Mouse (Mus musculus): ENCODE data around the gene Pou3f1.

Pou3f1 gene

GRCm38 (mm10) chr4:124656518-124656853, at the start of gene Pou3f1:
Gene Pou3f1, plus strand, starts transcription at chr4:124656807.
- DNase-seq (ENCODE audit: low read depth, low spot score) = no peak

GRCm38 (mm10) chr4:124607166-124607565, 49.4 kb upstream of the Pou3f1 start:
- no peak for DNase-seq (ENCODE audit: low read depth, low spot score)

- DNase-seq (ENCODE audit: low read depth, low spot score) = no peak
Observed at GRCm38 (mm10) chr4:124610066-124610465, 46.5 kb upstream of the Pou3f1 start.

GRCm38 (mm10) chr4:124610703-124611102, 45.9 kb upstream of the Pou3f1 start, which contains the start of gene 3100002H09Rik:
Gene 3100002H09Rik, minus strand, starts transcription at chr4:124610803.
- no peak for DNase-seq (ENCODE audit: low read depth, low spot score)

GRCm38 (mm10) chr4:124611768-124612167, 44.8 kb upstream of the Pou3f1 start:
- no peak for DNase-seq (ENCODE audit: low read depth, low spot score)

GRCm38 (mm10) chr4:124614189-124614588, 42.4 kb upstream of the Pou3f1 start:
- DNase-seq (ENCODE audit: low read depth, low spot score) = peak; percentile 87

- no peak for DNase-seq (ENCODE audit: low read depth, low spot score)
Observed at GRCm38 (mm10) chr4:124615406-124615960, 41.1 kb upstream of the Pou3f1 start.

GRCm38 (mm10) chr4:124615986-124616385, 40.6 kb upstream of the Pou3f1 start:
- no peak for DNase-seq (ENCODE audit: low read depth, low spot score)

GRCm38 (mm10) chr4:124616636-124617035, 40.0 kb upstream of the Pou3f1 start:
- DNase-seq (ENCODE audit: low read depth, low spot score) = no peak

GRCm38 (mm10) chr4:124618599-124618998, 38.0 kb upstream of the Pou3f1 start:
- DNase-seq (ENCODE audit: low read depth, low spot score) = no peak

- DNase-seq (ENCODE audit: low read depth, low spot score) = no peak
Observed at GRCm38 (mm10) chr4:124621406-124621805, 35.2 kb upstream of the Pou3f1 start.

GRCm38 (mm10) chr4:124622566-124622965, 34.0 kb upstream of the Pou3f1 start:
- no peak for DNase-seq (ENCODE audit: low read depth, low spot score)

GRCm38 (mm10) chr4:124624111-124624581, 32.5 kb upstream of the Pou3f1 start:
- DNase-seq (ENCODE audit: low read depth, low spot score) = no peak

- DNase-seq (ENCODE audit: low read depth, low spot score) = peak; percentile 52
Observed at GRCm38 (mm10) chr4:124626836-124627235, 29.8 kb upstream of the Pou3f1 start.

- peak; percentile 67 for DNase-seq (ENCODE audit: low read depth, low spot score)
Observed at GRCm38 (mm10) chr4:124631456-124631855, 25.2 kb upstream of the Pou3f1 start.

GRCm38 (mm10) chr4:124632856-124633255, 23.8 kb upstream of the Pou3f1 start:
- no peak for DNase-seq (ENCODE audit: low read depth, low spot score)

GRCm38 (mm10) chr4:124633281-124633680, 23.3 kb upstream of the Pou3f1 start:
- DNase-seq (ENCODE audit: low read depth, low spot score) = peak; percentile 62

GRCm38 (mm10) chr4:124639715-124640114, 16.9 kb upstream of the Pou3f1 start:
- peak; percentile 65 for DNase-seq (ENCODE audit: low read depth, low spot score)

- DNase-seq (ENCODE audit: low read depth, low spot score) = no peak
Observed at GRCm38 (mm10) chr4:124643859-124644258, 12.7 kb upstream of the Pou3f1 start.

GRCm38 (mm10) chr4:124644974-124645433, 11.6 kb upstream of the Pou3f1 start:
- peak; percentile 48 for DNase-seq (ENCODE audit: low read depth, low spot score)

GRCm38 (mm10) chr4:124646591-124646990, 10.0 kb upstream of the Pou3f1 start:
- peak; percentile 68 for DNase-seq (ENCODE audit: low read depth, low spot score)

GRCm38 (mm10) chr4:124647909-124648308, 8.7 kb upstream of the Pou3f1 start:
- no peak for DNase-seq (ENCODE audit: low read depth, low spot score)

GRCm38 (mm10) chr4:124652886-124653285, 3.7 kb upstream of the Pou3f1 start:
- DNase-seq (ENCODE audit: low read depth, low spot score) = peak; percentile 65

Data from ES-CJ7 (cell line).